Mouse (Mus musculus) G1E (cell line): ENCODE measurements at regions not wholly inside any gene's neighbourhood (a gene's known extent, or its start where the extent isn't known, plus 50 kb on each side); places are given as distances from the start of the nearest gene placed in this dataset.
"Not testable (repeated sequence)": the region's sequence is repeated elsewhere in the genome, so short reads cannot be mapped to it uniquely, and the experiment has no call there.

Source experiments
- CTCF ChIP-seq: IDR thresholded peaks from 2 replicates; pipeline ENCODE4 v1.5.1; 2012; ENCODE audit warnings: low read depth, low read length, inconsistent platforms, mixed read lengths
- GATA1 ChIP-seq: IDR thresholded peaks from 2 replicates; pipeline ENCODE4 v1.6.1; 2012; ENCODE audit warnings: borderline replicate concordance, low read length, inconsistent platforms, mixed read lengths

- not testable (repeated sequence) for TF ChIP-seq CTCF, GATA1
Measured at GRCm38 (mm10) chr10:117464331-117464730, 84.5 kb upstream of the Cpsf6 start.
